Mouse (Mus musculus) MEL (cell line): ENCODE data around the gene 4930453N24Rik. TPM values are rescaled to one million over a fixed set of nuclear protein-coding genes. Genes with fewer than 3 reads are reported as not detected.

Experiments used
- DNase-seq: peaks from one replicate; pipeline ENCODE4 v3.0.0; 2011; ENCODE audit warnings: low read depth, low spot score
- H3K27ac ChIP-seq: 2 replicates; pipeline ENCODE4 v1.5.1; 2012; ENCODE audit warnings: low read depth, mild to moderate bottlenecking, control low read depth, low read length, moderate library complexity; ENCODE audit not compliant: control insufficient read depth
- H3K27me3 ChIP-seq, 2 experiments: fragments of 150-350 bp in 1 of 2; sonication (generic) in 1 of 2; 2 replicates each; pipeline ENCODE4 v1.6.1; 2012; ENCODE audit warnings: low read length in 2 of 2, mild to moderate bottlenecking in 2 of 2, improper control_type of control experiment in 1 of 2, moderate library complexity in 1 of 2; ENCODE audit not compliant: insufficient read depth in 2 of 2, control insufficient read depth in 1 of 2
- H3K36me3 ChIP-seq, 2 experiments: 2 replicates each; pipeline ENCODE4 v1.6.1; 2012 to 2014; ENCODE audit warnings: low read length in 2 of 2, improper control_type of control experiment in 1 of 2, inconsistent platforms in 1 of 2, mild to moderate bottlenecking in 1 of 2; ENCODE audit not compliant: insufficient read depth in 2 of 2, control insufficient read depth in 1 of 2
- H3K4me1 ChIP-seq, 2 experiments: fragments of 150-350 bp in 1 of 2; sonication (generic) in 1 of 2; 2 replicates each; pipeline ENCODE4 v1.6.1; 2012; ENCODE audit warnings: low read length in 2 of 2, improper control_type of control experiment in 1 of 2, mild to moderate bottlenecking in 1 of 2; ENCODE audit not compliant: insufficient read depth in 2 of 2, control insufficient read depth in 1 of 2
- H3K4me3 ChIP-seq, 2 experiments: fragments of 150-350 bp in 1 of 2; sonication (generic) in 1 of 2; 2 replicates each; pipeline ENCODE4 v1.5.1; 2012; ENCODE audit warnings: low read depth in 2 of 2, low read length in 2 of 2, mild to moderate bottlenecking in 2 of 2, moderate library complexity in 2 of 2, control low read depth in 1 of 2, improper control_type of control experiment in 1 of 2; ENCODE audit not compliant: control insufficient read depth in 1 of 2, insufficient read depth in 1 of 2
- H3K79me2 ChIP-seq: 2 replicates; pipeline ENCODE4 v1.6.1; 2012; ENCODE audit warnings: mild to moderate bottlenecking, low read length, moderate library complexity; ENCODE audit not compliant: control insufficient read depth, poor library complexity, insufficient read depth
- H3K9ac ChIP-seq: 2 replicates; pipeline ENCODE4 v1.6.1; 2012; ENCODE audit warnings: low read depth, mild to moderate bottlenecking, control low read depth, low read length, moderate library complexity; ENCODE audit not compliant: control insufficient read depth, poor library complexity, severe bottlenecking
- H3K9me3 ChIP-seq: fragments of 150-350 bp; sonication (generic); replicated peaks from 2 replicates; pipeline ENCODE4 v1.6.1; 2012; ENCODE audit warnings: mild to moderate bottlenecking, low read length, improper control_type of control experiment, moderate library complexity; ENCODE audit not compliant: insufficient read depth
- E2F4 ChIP-seq: IDR thresholded peaks from 2 replicates; pipeline ENCODE4 v1.6.1; 2011; ENCODE audit warnings: low read depth, low read length, improper control_type of control experiment, borderline replicate concordance
- EP300 ChIP-seq, 2 experiments: IDR thresholded peaks; 2 replicates each; pipeline ENCODE4 v1.6.1; 2011; ENCODE audit warnings: improper control_type of control experiment in 2 of 2, low read length in 2 of 2, low read depth in 1 of 2, mild to moderate bottlenecking in 1 of 2
- HCFC1 ChIP-seq: IDR thresholded peaks from 2 replicates; pipeline ENCODE4 v1.6.1; 2012; ENCODE audit warnings: low read depth, mild to moderate bottlenecking, inconsistent platforms, low read length, improper control_type of control experiment, moderate library complexity
- MXI1 ChIP-seq: IDR thresholded peaks from 2 replicates; pipeline ENCODE4 v1.6.1; 2011; ENCODE audit warnings: mild to moderate bottlenecking, low read depth, low read length, improper control_type of control experiment
- NRF1 ChIP-seq: IDR thresholded peaks from 2 replicates; pipeline ENCODE4 v1.6.1; 2014; ENCODE audit warnings: low read depth, mild to moderate bottlenecking, inconsistent platforms, low read length, improper control_type of control experiment, moderate library complexity; ENCODE audit not compliant: poor library complexity, insufficient read depth, severe bottlenecking
- POLR2A ChIP-seq, 2 experiments: IDR thresholded peaks; 2 replicates each; pipeline ENCODE4 v1.6.1; 2011 to 2012; ENCODE audit warnings: low read length in 2 of 2, mild to moderate bottlenecking in 2 of 2, control low read depth in 1 of 2, improper control_type of control experiment in 1 of 2, low read depth in 1 of 2, moderate library complexity in 1 of 2; ENCODE audit not compliant: control insufficient read depth in 1 of 2, insufficient read depth in 1 of 2, poor library complexity in 1 of 2
- POLR2AphosphoS5 ChIP-seq: IDR thresholded peaks from 2 replicates; pipeline ENCODE4 v1.6.1; 2012; ENCODE audit warnings: low read depth, borderline replicate concordance, mild to moderate bottlenecking, inconsistent platforms, low read length, moderate library complexity, mixed read lengths
- SIN3A ChIP-seq: IDR thresholded peaks from 2 replicates; pipeline ENCODE4 v1.6.1; 2012; ENCODE audit warnings: low read length, improper control_type of control experiment, inconsistent platforms
- TAL1 ChIP-seq: IDR thresholded peaks from 2 replicates; pipeline ENCODE4 v1.6.1; 2012; ENCODE audit warnings: mild to moderate bottlenecking, inconsistent platforms, low read length, moderate library complexity, mixed read lengths
- TCF12 ChIP-seq: IDR thresholded peaks from 2 replicates; pipeline ENCODE4 v1.6.1; 2014; ENCODE audit warnings: low read depth, mild to moderate bottlenecking, inconsistent platforms, low read length, improper control_type of control experiment, moderate library complexity
- UBTF ChIP-seq: IDR thresholded peaks from 2 replicates; pipeline ENCODE4 v1.6.1; 2012; ENCODE audit warnings: low read depth, mild to moderate bottlenecking, inconsistent platforms, low read length, improper control_type of control experiment, moderate library complexity, borderline replicate concordance; ENCODE audit not compliant: insufficient read depth
- USF1 ChIP-seq: IDR thresholded peaks from 2 replicates; pipeline ENCODE4 v1.6.1; 2014; ENCODE audit warnings: low read depth, mild to moderate bottlenecking, inconsistent platforms, low read length, improper control_type of control experiment, moderate library complexity
- ZNF384 ChIP-seq: IDR thresholded peaks from 2 replicates; pipeline ENCODE4 v1.6.1; 2012; ENCODE audit warnings: low read depth, mild to moderate bottlenecking, inconsistent platforms, low read length, improper control_type of control experiment
- polyA plus RNA-seq, 2 experiments: library from polyadenylated mRNA; stranded (reverse) in 1 of 2; unstranded in 1 of 2; fragments of >175 nt in 1 of 2; fragments of >200 nt in 1 of 2; gene quantifications; 2 replicates each; pipeline versions ENCODE4 v1.2.1 to v1.2.4; 2012; ENCODE audit warnings: low replicate concordance in 2 of 2, low read depth in 1 of 2; ENCODE audit not compliant: insufficient read length in 2 of 2, insufficient read depth in 1 of 2, missing spikeins in 1 of 2
- total RNA-seq: library from RNA; depleted of rRNA; stranded (reverse); fragments of 300-350 nt; gene quantifications from 2 replicates; pipeline ENCODE4 v1.2.3, GENCODE M21; 2012

Gene 4930453N24Rik
- total and polyA plus RNA-seq, 3 experiments: 19.4 to 20.5 TPM; not detected in 1

DNA sequence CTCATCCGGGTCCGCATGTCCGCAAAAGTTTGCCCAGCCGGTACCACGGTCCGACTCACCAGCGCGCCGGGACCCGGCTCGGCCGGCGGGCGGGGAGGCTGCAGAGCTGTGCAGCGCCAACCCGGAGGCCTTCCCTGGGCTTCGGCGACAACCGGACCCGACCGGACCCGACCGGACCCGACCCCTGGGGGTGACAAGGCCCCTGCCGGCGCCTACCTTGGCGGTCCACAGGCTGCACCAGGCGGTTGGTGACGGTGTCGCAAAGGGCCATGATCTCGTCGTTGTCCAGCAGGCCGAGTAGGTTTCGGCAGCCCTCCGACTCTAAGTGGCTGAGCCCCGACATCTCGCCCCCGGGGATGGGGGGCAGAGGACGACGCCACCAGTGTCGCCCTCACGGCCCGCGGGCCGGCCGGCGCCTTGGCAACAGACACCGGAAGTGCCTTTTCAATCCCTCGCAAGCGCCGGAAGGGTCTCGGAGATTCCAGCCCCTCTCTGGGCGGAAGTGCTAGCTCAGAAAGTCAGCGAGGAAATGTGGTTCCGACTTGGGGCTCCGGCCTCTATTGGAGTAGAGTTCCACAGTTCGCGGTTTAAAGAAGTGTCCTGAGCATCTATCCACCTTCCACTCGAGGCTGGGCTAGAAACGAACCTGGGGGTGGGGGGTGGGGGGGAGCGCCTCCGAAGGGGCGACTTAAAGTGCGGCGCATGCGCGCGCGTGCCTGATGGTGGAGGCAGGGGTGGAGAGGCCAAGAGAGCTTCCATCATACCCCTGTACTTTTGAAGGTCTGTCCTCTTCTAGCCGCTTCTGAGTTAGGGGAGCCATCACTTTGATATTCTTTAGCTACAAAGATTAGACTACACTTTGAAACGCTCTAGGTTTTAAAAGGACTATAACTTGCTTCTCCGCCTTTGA is at the start of gene 4930453N24Rik (continued):
- peak; percentile 31 for TF ChIP-seq MXI1
- peak; percentile 83 for TF ChIP-seq SIN3A
- peak; percentile 70 to 82 for TF ChIP-seq POLR2A (IDR thresholded peaks at IDR 0.05; ENCODE audit: control insufficient read depth in 1 of 2, insufficient read depth in 1 of 2, low read depth in 1 of 2, low read length in 2 of 2, poor library complexity in 1 of 2)
- TF ChIP-seq POLR2AphosphoS5: no peak
- no peak for TF ChIP-seq UBTF

GRCm38 (mm10) chr16:64817094-64817765 is 46.3 kb upstream of the 4930453N24Rik start:
- Histone ChIP-seq H3K9me3 (no peaks in the 10 kb centered on the region), H3K36me3 (peaks cover 0 to 21% of the 10 kb centered on the region in 2 experiments; a peak in 2 of 4 replicates), H3K4me1 (no peaks in the 10 kb centered on the region), H3K27ac (no peak overlapping the region), H3K9ac (no peak overlapping the region), H3K79me2 (no peaks in the 10 kb centered on the region; the same call in 1 of the 2 replicates)
- DNase-seq: no peak
- no peak for TF ChIP-seq ZNF384
- TF ChIP-seq, all 39 proteins: peak for 0
- Histone ChIP-seq H3K4me3 (no peak overlapping the region), H3K27me3 (no peaks in the 10 kb centered on the region)

DNA sequence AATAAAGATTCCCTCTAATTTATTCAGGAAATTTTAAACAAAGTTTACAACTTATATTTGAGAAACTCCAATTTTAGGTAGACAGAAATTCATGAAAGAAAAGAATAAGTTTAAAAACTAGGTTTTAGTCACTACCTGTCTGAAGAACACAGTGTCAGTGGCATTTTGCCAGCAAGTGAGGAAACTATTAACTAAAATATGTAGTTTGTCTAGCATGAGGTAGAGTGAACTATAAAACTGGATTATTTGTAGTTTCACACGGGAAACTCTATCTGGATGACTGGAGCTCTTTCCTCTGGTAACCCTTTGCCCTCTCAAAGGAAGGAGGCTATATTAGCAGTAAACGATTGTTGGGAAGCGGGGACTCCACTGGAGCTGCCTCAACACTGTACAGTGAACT is 32.1 kb upstream of the 4930453N24Rik start:
- Histone ChIP-seq H3K27me3 (no peaks in the 10 kb centered on the region), H3K79me2 (peaks cover 2% of the 10 kb centered on the region; the same call in 1 of the 2 replicates), H3K9me3 (no peaks in the 10 kb centered on the region), H3K4me3 (no peak overlapping the region), H3K9ac (no peak overlapping the region), H3K36me3 (peaks cover 0 to 19% of the 10 kb centered on the region in 2 experiments; a peak in 2 of 4 replicates), H3K27ac (no peak overlapping the region), H3K4me1 (no peaks in the 10 kb centered on the region)
- DNase-seq: no peak
- TF ChIP-seq EP300 (IDR thresholded peaks at IDR 0.05; ENCODE audit: low read depth in 1 of 2, low read length in 2 of 2) (no peak), USF1 (no peak), POLR2A (IDR thresholded peaks at IDR 0.05; ENCODE audit: control insufficient read depth in 1 of 2, insufficient read depth in 1 of 2, low read depth in 1 of 2, low read length in 2 of 2, poor library complexity in 1 of 2) (no peak), TCF12 (no peak), HCFC1 (no peak), NRF1 (no peak), TAL1 (no peak), E2F4 (no peak)
